Mouse (Mus musculus) frontal cortex, postnatal 10 days (tissue): ENCODE results near the gene Tomm5.
"Not testable (repeated sequence)": the region's sequence is repeated elsewhere in the genome, so short reads cannot be mapped to it uniquely, and the experiment has no call there.

Source experiments
- DNase-seq, 2 experiments: peaks; one replicate each; pipeline ENCODE4 v3.0.0; 2022; ENCODE audit warnings: low spot score in 2 of 2, mixed read lengths in 1 of 2

The Tomm5 gene

GRCm38 (mm10) chr4:45107601-45108277, at the start of gene Tomm5:
Gene Tomm5, minus strand, starts transcription at chr4:45108114.
- DNase-seq: peak; percentile 86 to 87

- DNase-seq: no peak
These were observed 48.5 kb upstream of the Tomm5 start for GRCm38 (mm10) chr4:45156433-45156832.

GRCm38 (mm10) chr4:45143005-45143404, 35.1 kb upstream of the Tomm5 start:
- no peak for DNase-seq

- no peak for DNase-seq
These were observed 34.5 kb upstream of the Tomm5 start for GRCm38 (mm10) chr4:45142411-45142810.

GRCm38 (mm10) chr4:45141835-45142234, 33.9 kb upstream of the Tomm5 start:
- DNase-seq: no peak

GRCm38 (mm10) chr4:45137636-45138035, 29.7 kb upstream of the Tomm5 start:
- no peak for DNase-seq

- DNase-seq: no peak
These were observed 26.6 kb upstream of the Tomm5 start for GRCm38 (mm10) chr4:45134471-45134870.

- DNase-seq: no peak
These were observed 23.1 kb upstream of the Tomm5 start for GRCm38 (mm10) chr4:45131021-45131420.

GRCm38 (mm10) chr4:45121311-45121710, 13.4 kb upstream of the Tomm5 start:
- DNase-seq: no peak

- DNase-seq: no peak
These were observed 669 bp upstream of the Tomm5 start for GRCm38 (mm10) chr4:45108456-45109110.

- no peak for DNase-seq
These were observed 848 bp downstream of the Tomm5 start for GRCm38 (mm10) chr4:45107066-45107465.

GRCm38 (mm10) chr4:45106409-45106808, 1.5 kb downstream of the Tomm5 start:
- DNase-seq: no peak

GRCm38 (mm10) chr4:45097198-45097872, 10.6 kb downstream of the Tomm5 start:
- peak in 1 of 2 experiments; percentile 56 for DNase-seq

GRCm38 (mm10) chr4:45084895-45085290, 23.0 kb downstream of the Tomm5 start:
- no peak for DNase-seq

- peak; percentile 83 to 89 for DNase-seq
These were observed 23.7 kb downstream of the Tomm5 start, which contains the start of gene Fbxo10 for GRCm38 (mm10) chr4:45084021-45084894. Gene Fbxo10, minus strand, starts transcription at chr4:45084604.

GRCm38 (mm10) chr4:45083487-45083886, 24.4 kb downstream of the Tomm5 start:
- no peak for DNase-seq

- DNase-seq: no peak
These were observed 25.0 kb downstream of the Tomm5 start for GRCm38 (mm10) chr4:45082951-45083350.

- not testable (repeated sequence) for DNase-seq
These were observed 26.9 kb downstream of the Tomm5 start for GRCm38 (mm10) chr4:45081041-45081440.

- DNase-seq: no peak
These were observed 34.4 kb downstream of the Tomm5 start for GRCm38 (mm10) chr4:45073544-45073943.

GRCm38 (mm10) chr4:45072261-45072973, 35.5 kb downstream of the Tomm5 start:
- DNase-seq: no peak

GRCm38 (mm10) chr4:45067742-45068141, 40.2 kb downstream of the Tomm5 start:
- DNase-seq: no peak
